Mouse (Mus musculus): ENCODE results near the gene Plekhg5.

Gene Plekhg5

GRCm38 (mm10) chr4:152097911-152098799, 25.9 kb downstream of the Plekhg5 start:
- no peak for DNase-seq (ENCODE audit: low read depth, low spot score)

- DNase-seq (ENCODE audit: low read depth, low spot score) = no peak
Measured at GRCm38 (mm10) chr4:152100541-152100940, 28.2 kb downstream of the Plekhg5 start.

GRCm38 (mm10) chr4:152101081-152101653, 28.9 kb downstream of the Plekhg5 start:
- DNase-seq (ENCODE audit: low read depth, low spot score) = no peak

GRCm38 (mm10) chr4:152101921-152102320, 29.6 kb downstream of the Plekhg5 start:
- DNase-seq (ENCODE audit: low read depth, low spot score) = no peak

GRCm38 (mm10) chr4:152103025-152103424, 30.7 kb downstream of the Plekhg5 start:
- peak; percentile 54 for DNase-seq (ENCODE audit: low read depth, low spot score)

GRCm38 (mm10) chr4:152106746-152107145, 34.4 kb downstream of the Plekhg5 start:
- DNase-seq (ENCODE audit: low read depth, low spot score) = no peak

GRCm38 (mm10) chr4:152107493-152107892, 35.2 kb downstream of the Plekhg5 start:
- no peak for DNase-seq (ENCODE audit: low read depth, low spot score)

GRCm38 (mm10) chr4:152107971-152108509, 35.7 kb downstream of the Plekhg5 start:
- peak; percentile 81 for DNase-seq (ENCODE audit: low read depth, low spot score)

- no peak for DNase-seq (ENCODE audit: low read depth, low spot score)
Measured at GRCm38 (mm10) chr4:152108673-152109072, 36.4 kb downstream of the Plekhg5 start.

GRCm38 (mm10) chr4:152109509-152109908, 37.2 kb downstream of the Plekhg5 start:
- DNase-seq (ENCODE audit: low read depth, low spot score) = no peak

- peak; percentile 54 for DNase-seq (ENCODE audit: low read depth, low spot score)
Measured at GRCm38 (mm10) chr4:152110689-152111088, 38.4 kb downstream of the Plekhg5 start.

GRCm38 (mm10) chr4:152112329-152112728, 40.0 kb downstream of the Plekhg5 start:
- DNase-seq (ENCODE audit: low read depth, low spot score) = no peak

GRCm38 (mm10) chr4:152114080-152114479, 41.8 kb downstream of the Plekhg5 start:
- DNase-seq (ENCODE audit: low read depth, low spot score) = no peak

GRCm38 (mm10) chr4:152115921-152116612, 43.8 kb downstream of the Plekhg5 start, which contains the start of gene Tnfrsf25:
TSS of gene Tnfrsf25 (plus strand) at chr4:152115934.
- DNase-seq (ENCODE audit: low read depth, low spot score) = no peak

GRCm38 (mm10) chr4:152117538-152117937, 45.2 kb downstream of the Plekhg5 start:
- DNase-seq (ENCODE audit: low read depth, low spot score) = no peak

GRCm38 (mm10) chr4:152119396-152120292, 47.3 kb downstream of the Plekhg5 start:
- DNase-seq (ENCODE audit: low read depth, low spot score) = no peak

- DNase-seq (ENCODE audit: low read depth, low spot score) = no peak
Measured at GRCm38 (mm10) chr4:152120311-152121182, 48.2 kb downstream of the Plekhg5 start.

- DNase-seq (ENCODE audit: low read depth, low spot score) = no peak
Measured at GRCm38 (mm10) chr4:152121183-152121505, 48.8 kb downstream of the Plekhg5 start.

GRCm38 (mm10) chr4:152124361-152124961, 52.2 kb downstream of the Plekhg5 start:
- no peak for DNase-seq (ENCODE audit: low read depth, low spot score)
